Mouse (Mus musculus) heart, embryonic 10.5 days (tissue): ENCODE results near the gene Nup98. TPM values are rescaled to one million over a fixed set of nuclear protein-coding genes. Genes with fewer than 3 reads are reported as not detected.

ENCODE experiments used
- DNase-seq: peaks from one replicate; pipeline ENCODE4 v3.0.0-alpha.2; 2017; ENCODE audit warnings: low spot score
- H3K27ac ChIP-seq: fragments of 300-500 bp; sonication (generic); 2 replicates; pipeline ENCODE4 v1.5.1; 2016; ENCODE audit warnings: mild to moderate bottlenecking
- H3K27me3 ChIP-seq: fragments of 300-500 bp; sonication (generic); 2 replicates; pipeline ENCODE4 v1.6.1; 2016; ENCODE audit warnings: mild to moderate bottlenecking; ENCODE audit not compliant: poor library complexity, insufficient read depth, severe bottlenecking
- H3K36me3 ChIP-seq: fragments of 300-500 bp; sonication (generic); 2 replicates; pipeline ENCODE4 v1.6.1; 2016; ENCODE audit warnings: mild to moderate bottlenecking, moderate library complexity
- H3K4me1 ChIP-seq: fragments of 300-500 bp; sonication (generic); 2 replicates; pipeline ENCODE4 v1.6.1; 2016; ENCODE audit warnings: mild to moderate bottlenecking
- H3K4me3 ChIP-seq: fragments of 300-500 bp; sonication (generic); 2 replicates; pipeline ENCODE4 v1.5.1; 2016; ENCODE audit warnings: mild to moderate bottlenecking, moderate library complexity
- H3K9me3 ChIP-seq: fragments of 300-500 bp; sonication (generic); 2 replicates; pipeline ENCODE4 v1.6.1; 2016; ENCODE audit warnings: mild to moderate bottlenecking, moderate library complexity
- WGBS: fragments of 180-500 bp; shearing (Covaris S2); methylation state at CpG from one replicate; pipeline ENCODE4 v1.1.7; 2016; 5-methylcytosine and 5-hydroxymethylcytosine counted together
- polyA plus RNA-seq: library from polyadenylated mRNA; unstranded; fragments of >200 nt; fragmentation: Nextera tagmentation; extraction: Ambion mirVana; gene quantifications from 2 replicates; pipeline ENCODE4 v1.2.1, GENCODE M21; 2016

The Nup98 gene
- polyA plus RNA-seq, 1 experiment from 2014 or later: 36.7 TPM

DNA sequence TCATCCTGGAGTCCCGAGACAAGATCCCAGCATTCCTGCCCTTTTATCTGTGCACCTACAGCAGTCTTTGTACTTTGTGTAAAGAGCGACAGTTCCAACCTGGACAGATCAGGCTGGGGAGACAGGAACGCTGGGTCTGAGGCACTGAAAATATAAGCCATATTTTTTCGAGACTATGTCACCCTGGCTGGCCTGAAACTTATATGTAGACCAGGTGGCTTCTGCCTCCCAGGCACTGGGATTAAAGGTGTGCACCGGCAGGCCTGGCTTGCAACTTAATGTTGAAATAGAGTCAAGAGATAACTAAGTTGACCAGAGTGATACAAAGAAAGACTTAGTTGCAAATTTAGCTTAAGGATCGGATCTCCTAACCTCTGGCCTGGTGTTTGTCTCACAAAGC, 36.3 kb upstream of the Nup98 start:
- 54% methylated on average over 6 of the region's 6 CpGs for WGBS

DNA sequence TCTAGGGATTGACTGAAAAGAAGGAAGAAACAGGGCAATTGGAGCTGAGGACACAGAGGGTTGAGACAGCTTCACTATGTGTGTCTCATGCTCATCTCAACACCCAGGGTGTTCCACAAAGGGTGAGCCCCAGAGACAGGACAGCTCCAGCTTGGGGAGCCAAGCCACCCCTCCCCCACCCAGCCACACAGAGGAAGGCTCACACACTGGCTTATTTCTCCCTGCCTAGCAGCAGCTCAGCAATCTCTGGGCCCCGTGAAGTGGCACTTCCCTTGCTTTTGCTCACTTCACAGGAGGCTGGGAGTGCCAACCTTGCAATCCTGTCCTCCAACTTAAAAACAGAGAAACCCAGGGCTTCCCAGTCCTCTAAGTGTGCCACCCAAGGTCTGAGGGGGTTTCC, 35.8 kb upstream of the Nup98 start:
- H3K36me3 ChIP-seq: peaks cover 8% of the 10 kb centered on the region
- H3K9me3 ChIP-seq: no peaks in the 10 kb centered on the region
- peak overlapping the region; percentile 62 for H3K27ac ChIP-seq
- no peaks in the 10 kb centered on the region for H3K27me3 ChIP-seq
- DNase-seq: no peak
- H3K4me3 ChIP-seq: peak overlapping the region; percentile 6; the same call in 1 of the 2 replicates
- 3% methylated on average over 1 of the region's 1 CpGs for WGBS
- H3K4me1 ChIP-seq: peaks cover 79% of the 10 kb centered on the region

More for the DNA sequence above, 36.3 kb upstream of the Nup98 start:
- Histone ChIP-seq H3K36me3 (peaks cover 3% of the 10 kb centered on the region; the same call in 1 of the 2 replicates), H3K9me3 (no peaks in the 10 kb centered on the region), H3K4me3 (peak overlapping the region; percentile 6), H3K4me1 (peaks cover 80% of the 10 kb centered on the region), H3K27me3 (no peaks in the 10 kb centered on the region), H3K27ac (peak overlapping the region; percentile 62)
- no peak for DNase-seq

DNA sequence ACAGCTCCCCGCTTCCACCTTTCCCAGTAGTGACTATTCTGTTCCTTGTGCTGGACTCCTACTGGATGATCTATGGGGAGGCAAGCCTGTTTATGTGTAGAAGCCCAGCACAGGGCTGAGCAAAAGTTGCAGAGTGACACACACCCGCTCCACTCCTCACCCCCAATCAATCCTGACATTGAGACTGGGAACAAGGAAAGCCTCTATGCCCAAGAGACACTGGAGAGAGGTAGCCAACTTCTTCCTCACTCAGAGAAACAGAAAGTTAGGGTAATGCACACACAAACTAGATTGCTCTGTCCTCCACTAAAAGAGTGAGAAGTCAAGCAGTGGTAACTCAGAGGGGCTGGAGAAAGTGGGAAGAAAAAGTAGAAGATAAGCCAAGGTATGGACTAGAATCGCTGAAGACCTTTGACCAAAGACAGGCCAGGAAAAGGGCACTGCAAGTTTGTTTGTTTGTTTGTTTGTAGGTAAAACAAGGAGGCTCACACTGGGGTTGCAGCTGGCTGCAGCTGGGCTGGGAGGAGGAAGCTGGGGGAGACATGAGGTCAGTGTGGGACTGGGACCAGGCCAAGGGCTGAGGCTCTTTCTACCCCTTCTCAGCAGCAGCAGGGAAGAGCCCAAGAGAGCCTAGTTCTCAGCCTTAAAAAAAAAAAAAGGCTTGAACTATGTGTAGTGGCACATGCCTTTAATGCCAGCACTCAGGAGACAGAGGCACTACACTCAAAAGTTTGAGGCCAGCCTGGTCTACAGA, 35.0 kb upstream of the Nup98 start:
- DNase-seq: no peak
- Histone ChIP-seq H3K27ac (peak overlapping the region; percentile 62; the same call in 1 of the 2 replicates), H3K27me3 (no peaks in the 10 kb centered on the region), H3K9me3 (no peaks in the 10 kb centered on the region), H3K36me3 (peaks cover 16% of the 10 kb centered on the region), H3K4me3 (no peak overlapping the region), H3K4me1 (peaks cover 75% of the 10 kb centered on the region)
- WGBS: 72% methylated on average over 3 of the region's 3 CpGs

DNA sequence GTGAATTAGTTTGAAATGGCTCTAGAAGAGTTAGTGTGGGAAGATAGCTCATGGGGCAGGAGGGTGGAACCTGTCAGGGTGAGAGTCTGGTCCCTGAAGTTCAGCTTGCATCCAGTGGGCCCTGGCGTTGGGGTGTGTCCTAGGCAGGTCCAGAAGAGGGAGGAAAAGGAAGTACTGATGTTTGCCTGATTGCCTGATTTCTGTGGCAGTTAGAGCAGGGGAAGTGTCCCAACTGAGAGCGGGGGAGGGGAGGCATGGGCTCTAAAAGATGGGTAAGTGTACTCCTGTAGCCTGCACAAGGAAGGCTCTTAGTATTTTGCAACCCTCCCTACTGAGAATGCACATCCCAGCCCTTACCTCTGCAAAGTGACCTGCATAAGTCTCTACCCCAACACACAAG, 33.9 kb upstream of the Nup98 start:
- peaks cover 27% of the 10 kb centered on the region for H3K36me3 ChIP-seq
- H3K9me3 ChIP-seq: no peaks in the 10 kb centered on the region
- WGBS: 63% methylated on average over 2 of the region's 2 CpGs
- H3K4me1 ChIP-seq: peaks cover 73% of the 10 kb centered on the region
- no peak for DNase-seq
- no peak overlapping the region for H3K27ac ChIP-seq
- H3K27me3 ChIP-seq: no peaks in the 10 kb centered on the region
- H3K4me3 ChIP-seq: no peak overlapping the region

DNA sequence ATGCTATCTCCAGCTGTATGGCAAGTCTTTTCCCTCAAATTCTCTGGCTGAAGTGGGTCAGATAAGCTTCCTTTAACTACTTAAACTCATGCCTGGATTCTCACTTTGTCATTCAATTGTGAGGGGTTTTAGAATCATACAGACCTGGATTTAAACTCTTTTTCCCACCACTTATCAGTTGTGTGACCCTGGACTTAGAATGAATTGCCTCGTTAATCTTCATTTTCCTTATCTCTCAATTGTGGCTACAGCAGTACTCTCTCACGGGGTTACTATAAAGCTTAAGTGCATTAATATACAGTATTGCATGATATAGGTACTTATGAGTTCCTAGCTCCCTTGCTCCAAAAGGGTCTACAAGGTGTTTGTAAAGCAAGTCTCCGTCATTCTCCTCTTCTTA, 32.9 kb upstream of the Nup98 start:
- Histone ChIP-seq H3K4me1 (peaks cover 63% of the 10 kb centered on the region), H3K27me3 (no peaks in the 10 kb centered on the region), H3K9me3 (no peaks in the 10 kb centered on the region), H3K36me3 (peaks cover 37% of the 10 kb centered on the region), H3K27ac (no peak overlapping the region), H3K4me3 (no peak overlapping the region)
- 50% methylated on average over 3 of the region's 3 CpGs for WGBS
- no peak for DNase-seq

DNA sequence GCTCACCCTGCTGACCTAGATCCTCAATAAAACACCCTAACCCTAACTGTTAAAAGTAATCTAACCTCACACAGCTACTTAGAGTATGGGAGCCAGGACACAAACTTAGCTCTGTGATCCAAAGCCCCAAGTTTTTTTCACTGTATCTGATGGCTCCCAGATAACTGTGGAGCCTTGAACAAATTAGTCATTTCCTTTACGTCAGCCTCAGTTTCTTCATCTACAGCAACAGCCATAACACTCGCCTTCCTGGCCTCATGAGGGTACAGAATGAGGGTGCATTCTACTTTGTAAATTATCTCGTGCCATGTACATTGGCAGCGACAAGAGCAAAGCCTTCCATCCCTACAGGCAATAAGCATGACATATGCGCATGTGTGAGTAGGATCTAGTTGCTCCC, 32.4 kb upstream of the Nup98 start:
- Histone ChIP-seq H3K4me1 (peaks cover 58% of the 10 kb centered on the region), H3K36me3 (peaks cover 42% of the 10 kb centered on the region), H3K9me3 (no peaks in the 10 kb centered on the region), H3K27ac (no peak overlapping the region), H3K27me3 (no peaks in the 10 kb centered on the region), H3K4me3 (no peak overlapping the region)
- 74% methylated on average over 5 of the region's 5 CpGs for whole genome bisulfite sequencing
- DNase-seq: no peak

DNA sequence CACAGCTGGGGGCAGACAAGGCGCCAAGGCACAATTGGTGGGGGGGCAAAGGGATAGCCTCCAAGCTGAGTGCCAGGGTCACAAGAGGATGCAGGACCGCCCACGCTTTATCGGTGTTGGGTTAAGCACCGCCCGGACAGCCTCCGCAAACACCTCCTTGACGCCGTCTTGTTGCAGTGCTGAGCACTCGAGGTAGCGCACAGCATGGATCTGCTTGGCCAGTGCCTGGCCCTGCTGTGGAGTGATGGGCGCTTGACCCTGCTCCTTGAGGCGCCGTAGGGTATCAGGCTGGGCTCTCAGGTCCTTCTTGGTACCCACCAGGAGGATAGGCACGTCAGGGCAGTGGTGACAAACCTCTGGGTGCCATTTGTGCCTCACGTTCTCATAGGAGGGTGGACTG, 29.6 kb upstream of the Nup98 start:
- Histone ChIP-seq H3K4me3 (no peak overlapping the region), H3K27ac (no peak overlapping the region), H3K9me3 (no peaks in the 10 kb centered on the region), H3K27me3 (no peaks in the 10 kb centered on the region), H3K36me3 (peaks cover 64% of the 10 kb centered on the region), H3K4me1 (peaks cover 30% of the 10 kb centered on the region)
- no peak for DNase-seq
- WGBS: 82% methylated on average over 16 of the region's 16 CpGs

DNA sequence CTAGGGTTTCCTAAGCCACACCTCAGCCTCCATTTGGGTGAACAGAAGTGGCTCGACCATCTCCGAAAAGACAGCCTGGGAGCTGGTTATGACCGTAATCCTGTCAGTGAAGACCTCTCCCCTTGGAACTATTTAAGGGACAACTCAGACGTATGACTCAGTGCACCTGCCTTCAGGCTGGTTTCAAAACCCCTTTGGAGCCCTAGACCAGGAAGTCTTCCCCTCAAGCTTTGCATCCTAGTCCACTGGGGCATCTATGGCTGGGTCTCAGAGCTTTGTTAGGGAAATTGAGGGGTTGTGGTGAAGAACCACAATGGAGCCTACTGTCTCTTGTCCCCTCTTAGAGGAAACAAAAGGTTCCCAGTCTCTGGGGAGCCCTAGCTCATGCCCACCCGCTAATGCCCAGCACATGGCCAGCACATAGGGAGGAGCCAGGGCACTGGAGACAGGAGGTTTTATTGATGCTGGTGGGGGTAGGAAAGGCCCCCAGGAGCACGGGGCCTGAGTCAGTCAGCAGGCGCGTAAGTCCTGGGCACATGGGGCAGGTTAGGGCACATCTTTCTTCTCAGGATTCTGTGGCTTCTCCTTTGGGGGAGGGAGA, 28.8 kb upstream of the Nup98 start:
- 92% methylated on average over 8 of the region's 8 CpGs for WGBS
- H3K4me1 ChIP-seq: peaks cover 22% of the 10 kb centered on the region
- no peak overlapping the region for H3K4me3 ChIP-seq
- H3K36me3 ChIP-seq: peaks cover 72% of the 10 kb centered on the region
- no peak overlapping the region for H3K27ac ChIP-seq
- no peak for DNase-seq
- H3K9me3 ChIP-seq: no peaks in the 10 kb centered on the region
- no peaks in the 10 kb centered on the region for H3K27me3 ChIP-seq

DNA sequence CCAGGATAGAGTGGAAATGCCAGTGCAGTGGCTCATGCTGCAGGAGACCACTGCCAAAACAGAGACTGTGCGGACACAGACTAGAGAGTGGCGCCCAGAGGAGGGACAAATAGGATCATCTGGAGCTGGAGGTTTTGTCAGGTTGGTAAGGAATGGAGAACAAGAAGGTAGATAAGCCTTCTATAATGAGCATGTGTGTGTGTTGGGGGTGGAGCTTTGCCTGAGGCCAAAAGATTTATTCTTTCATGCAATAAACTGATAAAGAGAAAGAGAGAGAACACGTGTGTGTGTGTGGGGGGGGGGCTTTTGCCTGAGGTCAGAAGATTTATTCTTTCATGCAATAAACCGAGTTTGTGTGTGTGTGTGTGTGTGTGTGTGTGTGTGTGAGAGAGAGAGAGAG, 23.1 kb upstream of the Nup98 start:
- DNase-seq: no peak
- Histone ChIP-seq H3K36me3 (peaks cover 59% of the 10 kb centered on the region), H3K9me3 (no peaks in the 10 kb centered on the region), H3K4me1 (no peaks in the 10 kb centered on the region), H3K27ac (no peak overlapping the region), H3K4me3 (no peak overlapping the region), H3K27me3 (no peaks in the 10 kb centered on the region)
- WGBS: 80% methylated on average over 4 of the region's 4 CpGs

DNA sequence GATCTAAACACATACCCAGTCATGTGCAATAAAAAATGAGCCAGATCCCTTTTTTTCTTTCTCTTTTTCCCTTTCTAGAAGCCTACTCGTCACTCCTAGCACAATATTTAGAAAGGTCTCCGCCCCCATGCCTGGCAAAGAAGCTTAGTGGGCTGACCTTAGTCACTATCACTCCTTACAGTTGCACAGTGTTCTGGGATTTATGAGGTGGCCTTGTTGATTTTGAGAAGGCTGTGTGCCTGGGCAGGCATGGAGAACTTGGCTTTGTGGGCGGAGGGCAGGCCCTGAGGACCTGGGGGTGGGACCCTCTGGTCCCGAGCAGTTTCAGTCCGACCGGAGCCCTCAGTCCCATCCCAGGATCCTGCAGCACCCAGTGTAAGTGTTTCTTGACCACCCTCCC, 19.8 kb upstream of the Nup98 start:
- Histone ChIP-seq H3K27me3 (no peaks in the 10 kb centered on the region), H3K9me3 (no peaks in the 10 kb centered on the region), H3K4me1 (no peaks in the 10 kb centered on the region; the same call in 1 of the 2 replicates), H3K36me3 (peaks cover 34% of the 10 kb centered on the region), H3K27ac (no peak overlapping the region), H3K4me3 (no peak overlapping the region)
- DNase-seq: peak; percentile 50
- WGBS: 92% methylated on average over 6 of the region's 6 CpGs

DNA sequence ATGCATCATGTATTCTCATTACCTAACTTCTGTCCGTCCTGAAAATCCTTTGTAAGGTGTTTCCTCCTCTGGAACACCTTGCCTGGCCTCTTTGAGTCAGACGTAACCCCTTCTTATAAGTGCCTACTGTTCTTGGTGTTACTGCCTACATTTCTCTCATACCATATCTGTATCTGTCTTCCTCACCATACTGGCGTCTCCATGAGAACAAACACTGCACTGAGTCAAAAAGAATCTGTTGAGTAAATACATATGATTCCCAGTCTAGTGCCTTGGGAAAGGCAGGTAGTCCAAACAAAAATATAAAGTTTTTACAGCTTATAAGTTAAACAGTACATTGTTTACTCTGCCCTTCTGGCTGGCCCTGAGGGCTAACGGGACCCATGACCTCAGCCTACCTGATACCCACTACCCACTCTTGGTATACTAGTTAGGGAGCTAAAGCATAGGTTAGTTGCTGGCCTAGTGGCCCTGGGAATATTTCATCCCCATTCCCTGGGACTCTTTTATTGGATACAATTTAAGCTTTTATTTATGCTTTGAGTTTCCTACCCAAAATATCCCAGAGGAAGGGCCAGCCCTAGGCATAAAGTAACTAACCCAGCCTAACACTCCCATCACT, 18.2 kb upstream of the Nup98 start:
- Histone ChIP-seq H3K4me3 (no peak overlapping the region), H3K9me3 (no peaks in the 10 kb centered on the region), H3K27me3 (no peaks in the 10 kb centered on the region), H3K4me1 (no peaks in the 10 kb centered on the region; the same call in 1 of the 2 replicates), H3K36me3 (peaks cover 25% of the 10 kb centered on the region), H3K27ac (no peak overlapping the region)
- peak; percentile 52 for DNase-seq
- 84% methylated on average over 4 of the region's 4 CpGs for WGBS

DNA sequence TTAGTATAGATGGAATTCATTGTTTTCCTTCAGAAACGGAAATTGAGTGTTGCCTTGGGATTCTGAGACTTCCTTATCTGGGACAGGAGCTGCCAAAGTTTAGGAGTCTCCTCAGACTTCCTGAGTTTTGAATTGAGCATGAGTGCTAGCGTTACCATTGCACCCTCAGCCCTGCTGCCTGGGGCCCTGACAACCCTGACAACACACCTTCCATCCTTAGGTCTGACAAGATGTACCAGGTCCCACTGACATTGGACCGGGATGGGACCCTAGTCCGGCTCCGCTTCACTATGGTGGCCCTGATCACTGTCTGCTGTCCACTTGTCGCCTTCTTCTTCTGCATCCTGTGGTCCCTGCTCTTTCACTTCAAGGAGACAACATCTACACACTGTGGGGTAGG, 16.1 kb upstream of the Nup98 start:
- no peak overlapping the region for H3K4me3 ChIP-seq
- H3K36me3 ChIP-seq: peaks cover 21% of the 10 kb centered on the region
- DNase-seq: peak; percentile 62
- WGBS: 87% methylated on average over 6 of the region's 6 CpGs
- H3K9me3 ChIP-seq: no peaks in the 10 kb centered on the region
- H3K4me1 ChIP-seq: peaks cover 3% of the 10 kb centered on the region; the same call in 1 of the 2 replicates
- H3K27ac ChIP-seq: no peak overlapping the region
- H3K27me3 ChIP-seq: no peaks in the 10 kb centered on the region
